Mouse (Mus musculus): ENCODE results near the gene Rbm14. TPM values are rescaled to one million over a fixed set of nuclear protein-coding genes. Genes with fewer than 3 reads are reported as not detected.
A peak's percentile ranks its signal among the peaks of the same experiment; 100 is the strongest.
"Not testable (repeated sequence)": the region's sequence is repeated elsewhere in the genome, so short reads cannot be mapped to it uniquely, and the experiment has no call there.

The Rbm14 gene
- polyA plus RNA-seq, 1 experiment from 2014 or later: 81.4 TPM

DNA sequence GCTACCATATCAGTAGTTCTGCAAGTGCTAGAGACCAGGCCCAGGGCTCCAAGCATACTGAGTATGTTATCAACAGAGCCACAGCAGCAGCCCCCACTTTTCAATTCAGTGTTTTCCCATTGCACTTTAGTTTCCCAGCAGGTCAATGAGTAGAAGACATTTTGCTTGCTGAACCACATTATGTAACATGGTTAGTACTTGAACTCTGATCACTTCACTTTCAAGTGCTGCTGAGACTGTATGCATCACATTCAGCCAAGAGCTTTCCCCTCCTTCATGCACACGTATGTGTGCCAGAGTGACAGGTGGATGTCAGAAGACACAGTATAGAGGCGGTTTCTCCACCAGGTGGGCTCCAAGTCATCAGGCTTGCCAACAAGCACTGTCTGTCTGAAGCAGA lies 28.5 kb downstream of the Rbm14 start:
- no peak overlapping the region for H3K27ac ChIP-seq (replicated peaks)
- ATAC-seq (replicated peaks): no peak
- no peaks in the 10 kb centered on the region for H3K27me3 ChIP-seq
- no peak overlapping the region for H3K9ac ChIP-seq (replicated peaks)
- no peak overlapping the region for H3K4me3 ChIP-seq
- peaks cover 26% of the 10 kb centered on the region for H3K4me1 ChIP-seq
- WGBS: 86% methylated on average over 2 of the region's 2 CpGs
- H3K4me2 ChIP-seq (replicated peaks): no peak overlapping the region
- peaks cover 71% of the 10 kb centered on the region for H3K36me3 ChIP-seq
- no peaks in the 10 kb centered on the region for H3K9me3 ChIP-seq

DNA sequence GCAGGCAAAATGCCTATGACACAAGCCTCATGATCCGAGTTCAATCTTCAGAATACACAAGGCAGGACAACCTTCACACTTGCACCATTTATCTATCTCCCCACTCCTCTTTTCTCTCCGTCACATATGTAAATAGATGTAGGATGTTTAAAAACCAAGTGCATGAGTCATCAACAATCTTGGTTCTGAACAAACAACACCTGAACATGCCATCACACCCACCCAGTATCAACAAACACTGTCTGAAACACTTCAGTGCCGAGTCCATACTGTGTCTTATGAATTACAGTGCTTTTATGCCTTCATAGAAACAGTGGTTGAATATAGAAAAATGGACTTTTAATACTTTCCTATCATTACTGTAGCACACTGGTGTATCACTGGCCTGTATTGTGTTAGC lies 38.6 kb downstream of the Rbm14 start:
- 83% methylated on average over 3 of the region's 3 CpGs for WGBS
- H3K4me3 ChIP-seq: no peak overlapping the region

DNA sequence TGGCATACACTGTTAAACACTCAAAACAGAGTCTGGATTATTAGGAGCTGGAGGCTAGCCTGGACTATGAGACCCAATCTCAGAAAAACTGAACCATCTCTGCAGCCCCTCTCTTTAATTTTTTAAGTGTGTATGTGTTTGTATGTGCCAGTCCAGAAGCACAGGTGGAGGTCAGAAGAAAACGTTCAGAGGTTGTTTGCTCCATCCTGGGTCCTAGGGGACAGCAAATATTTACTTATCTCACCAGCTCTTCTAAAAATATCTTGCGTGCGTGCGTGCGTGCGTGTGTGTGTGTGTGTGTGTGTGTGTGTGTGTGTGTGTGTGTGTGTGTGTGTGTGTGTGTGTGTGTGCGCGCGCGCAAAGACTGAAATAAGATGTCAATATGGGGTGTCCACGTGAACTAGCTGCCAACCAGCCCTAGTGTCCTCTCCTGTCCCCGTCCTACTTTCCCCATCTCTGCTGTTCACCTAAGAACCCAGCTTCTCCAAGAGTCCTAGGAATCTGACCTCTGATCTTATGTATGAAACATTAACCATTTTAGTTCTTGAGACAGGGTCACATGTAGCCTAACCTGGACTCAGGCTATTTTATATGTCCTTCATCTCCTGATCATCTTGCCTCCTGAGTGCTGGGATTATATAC lies 43.8 kb downstream of the Rbm14 start:
- Histone ChIP-seq H3K27ac (replicated peaks) (no peak overlapping the region), H3K9me3 (no peaks in the 10 kb centered on the region), H3K4me1 (peaks cover 27% of the 10 kb centered on the region), H3K9ac (replicated peaks) (no peak overlapping the region), H3K27me3 (no peaks in the 10 kb centered on the region), H3K4me3 (no peak overlapping the region), H3K4me2 (replicated peaks) (no peak overlapping the region), H3K36me3 (peaks cover 65% of the 10 kb centered on the region)
- WGBS: 95% methylated on average over 9 of the region's 12 CpGs
- no peak for ATAC-seq (replicated peaks)

More for the DNA sequence above, 38.6 kb downstream of the Rbm14 start:
- H3K9me3 ChIP-seq: no peaks in the 10 kb centered on the region
- H3K4me2 ChIP-seq (replicated peaks): no peak overlapping the region
- no peak overlapping the region for H3K27ac ChIP-seq (replicated peaks)
- H3K36me3 ChIP-seq: peaks cover 64% of the 10 kb centered on the region
- H3K9ac ChIP-seq (replicated peaks): no peak overlapping the region
- H3K4me1 ChIP-seq: no peaks in the 10 kb centered on the region; the same call in 1 of the 2 replicates
- no peaks in the 10 kb centered on the region for H3K27me3 ChIP-seq
- no peak for ATAC-seq (replicated peaks)

DNA sequence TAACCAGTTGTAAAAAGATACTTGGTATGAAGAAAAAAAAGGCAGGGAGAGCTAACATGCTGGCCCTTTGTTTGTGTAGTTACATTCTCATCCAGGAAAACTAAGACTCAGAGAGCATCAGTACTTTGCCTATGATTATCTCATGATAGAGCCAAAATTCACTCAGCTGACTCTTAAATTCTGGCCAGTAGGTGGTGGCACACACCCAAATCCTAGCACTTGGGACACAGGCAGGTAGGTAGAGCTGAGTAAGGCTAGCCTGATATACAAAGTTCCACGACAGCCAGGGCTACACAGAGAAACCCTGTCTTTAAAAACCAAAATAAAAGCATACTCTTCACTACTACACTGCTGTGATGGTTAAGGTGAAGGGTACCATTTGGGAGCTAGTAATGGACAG lies 48.6 kb downstream of the Rbm14 start:
- Histone ChIP-seq H3K4me2 (replicated peaks) (no peak overlapping the region), H3K27me3 (no peaks in the 10 kb centered on the region), H3K4me3 (no peak overlapping the region), H3K27ac (replicated peaks) (no peak overlapping the region), H3K9me3 (no peaks in the 10 kb centered on the region), H3K36me3 (peaks cover 68% of the 10 kb centered on the region), H3K4me1 (peaks cover 74% of the 10 kb centered on the region), H3K9ac (replicated peaks) (no peak overlapping the region; the same call in 1 of the 2 replicates)
- WGBS: 49% methylated on average over 1 of the region's 1 CpGs
- ATAC-seq (replicated peaks): no peak

DNA sequence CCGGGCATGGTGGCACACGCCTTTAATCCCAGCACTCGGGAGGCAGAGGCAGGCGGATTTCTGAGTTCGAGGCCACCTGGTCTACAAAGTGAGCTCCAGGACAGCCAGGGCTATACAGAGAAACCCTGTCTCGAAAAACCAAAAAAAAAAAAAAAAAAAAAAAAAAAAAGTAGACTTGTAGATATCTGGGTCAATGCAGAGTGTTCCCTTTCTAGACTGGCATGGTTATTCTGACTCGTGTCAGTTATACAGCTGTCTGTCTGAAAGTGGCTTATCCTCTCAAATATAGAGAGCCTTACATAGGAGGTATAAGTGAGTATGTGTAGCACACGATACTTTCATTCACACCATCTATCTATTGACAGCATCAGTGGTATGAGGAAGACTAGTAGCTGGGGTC lies 50.9 kb downstream of the Rbm14 start:
- H3K9me3 ChIP-seq; H3K9ac ChIP-seq (replicated peaks); H3K4me3 ChIP-seq; H3K27me3 ChIP-seq; ATAC-seq (replicated peaks); H3K27ac ChIP-seq (replicated peaks): not testable (repeated sequence)
- Histone ChIP-seq H3K36me3 (peaks cover 58% of the 10 kb centered on the region), H3K4me2 (replicated peaks) (0 out of 2 replicates have a peak overlapping the region, but pooled peaks have one; percentile 0), H3K4me1 (peaks cover 78% of the 10 kb centered on the region)
- 91% methylated on average over 8 of the region's 8 CpGs for WGBS

DNA sequence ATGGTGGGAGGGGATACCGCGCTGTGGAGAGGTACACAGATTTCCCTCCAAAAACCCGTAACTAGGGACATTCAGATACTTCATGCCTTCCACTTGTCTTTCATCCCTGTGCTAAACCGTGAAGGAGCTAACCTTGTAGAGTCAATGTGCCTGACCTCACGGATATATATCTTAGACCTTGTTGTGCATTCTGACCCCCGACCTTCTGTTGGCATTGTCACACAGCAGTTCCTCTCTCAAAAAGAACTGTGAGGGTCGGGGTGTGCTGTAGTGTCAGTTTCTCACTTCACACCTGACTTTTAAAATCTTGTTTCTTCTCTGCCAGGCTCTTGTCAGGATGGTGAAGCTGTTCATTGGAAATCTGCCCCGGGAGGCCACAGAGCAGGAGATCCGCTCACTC lies 54.5 kb downstream of the Rbm14 start:
- H3K4me2 ChIP-seq (replicated peaks): peak overlapping the region; percentile 67
- peak overlapping the region; percentile 87 for H3K9ac ChIP-seq (replicated peaks)
- WGBS: 2% methylated on average over 9 of the region's 9 CpGs
- H3K36me3 ChIP-seq: peaks cover 35% of the 10 kb centered on the region
- ATAC-seq (replicated peaks): no peak
- H3K4me3 ChIP-seq: peak overlapping the region; percentile 78
- H3K9me3 ChIP-seq: no peaks in the 10 kb centered on the region
- no peaks in the 10 kb centered on the region for H3K27me3 ChIP-seq
- peak overlapping the region; percentile 99 for H3K27ac ChIP-seq (replicated peaks)
- peaks cover 49% of the 10 kb centered on the region for H3K4me1 ChIP-seq

DNA sequence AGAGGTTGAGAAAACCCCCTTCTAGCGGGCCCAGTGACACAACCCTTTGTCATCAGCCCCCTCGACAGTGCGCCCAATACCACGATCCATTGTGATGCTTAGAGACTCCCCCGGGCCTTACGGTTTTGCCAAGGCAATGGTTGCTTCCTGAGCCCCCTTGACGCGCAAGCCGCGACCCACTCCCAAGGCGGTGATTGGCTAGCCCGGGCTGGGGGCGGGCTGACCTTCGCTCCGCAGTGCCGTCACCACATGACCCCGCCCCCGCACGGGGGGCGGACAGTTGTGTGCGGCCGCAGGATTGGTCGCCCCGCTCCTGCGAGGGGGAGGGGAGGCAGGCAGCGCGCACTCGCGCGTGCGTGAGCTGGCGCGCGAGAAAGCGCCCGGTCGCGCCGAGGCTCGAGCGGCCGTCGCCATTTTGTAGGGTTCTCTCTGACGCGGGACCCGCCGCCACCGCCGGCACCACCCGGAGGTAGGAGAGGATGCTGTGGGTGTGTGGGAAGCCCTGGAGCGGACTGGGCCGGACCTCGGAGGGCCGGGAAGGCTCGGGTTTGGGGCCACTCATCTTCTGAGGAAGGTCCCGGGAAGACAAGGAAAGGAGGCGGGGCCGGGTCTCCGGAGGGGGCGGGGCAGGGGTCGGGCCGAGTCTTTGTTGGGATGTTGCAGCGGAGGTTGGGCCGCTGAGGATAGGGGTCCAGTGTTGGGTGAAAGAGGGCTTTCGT lies 55.1 kb downstream of the Rbm14 start, which contains the start of gene Rbm4b:
Gene Rbm4b (plus strand): TSS at position 305 of the 719 bp plus-strand sequence.
- peak within 1 kb of the TSS; percentile 78 for H3K4me3 ChIP-seq
- under 1% methylated on average over 65 of the region's 65 CpGs for WGBS
- peak within 1 kb of the TSS; percentile 99 for H3K27ac ChIP-seq (replicated peaks)
- ATAC-seq (replicated peaks): peak; percentile 96
- H3K4me1 ChIP-seq: peaks cover 43% of the 10 kb centered on the region
- peak within 1 kb of the TSS; percentile 90 for H3K4me2 ChIP-seq (replicated peaks)
- peaks cover 35% of the 10 kb centered on the region for H3K36me3 ChIP-seq
- no peaks in the 10 kb centered on the region for H3K27me3 ChIP-seq
- H3K9ac ChIP-seq (replicated peaks): peak within 1 kb of the TSS; percentile 87
- no peaks in the 10 kb centered on the region for H3K9me3 ChIP-seq

DNA sequence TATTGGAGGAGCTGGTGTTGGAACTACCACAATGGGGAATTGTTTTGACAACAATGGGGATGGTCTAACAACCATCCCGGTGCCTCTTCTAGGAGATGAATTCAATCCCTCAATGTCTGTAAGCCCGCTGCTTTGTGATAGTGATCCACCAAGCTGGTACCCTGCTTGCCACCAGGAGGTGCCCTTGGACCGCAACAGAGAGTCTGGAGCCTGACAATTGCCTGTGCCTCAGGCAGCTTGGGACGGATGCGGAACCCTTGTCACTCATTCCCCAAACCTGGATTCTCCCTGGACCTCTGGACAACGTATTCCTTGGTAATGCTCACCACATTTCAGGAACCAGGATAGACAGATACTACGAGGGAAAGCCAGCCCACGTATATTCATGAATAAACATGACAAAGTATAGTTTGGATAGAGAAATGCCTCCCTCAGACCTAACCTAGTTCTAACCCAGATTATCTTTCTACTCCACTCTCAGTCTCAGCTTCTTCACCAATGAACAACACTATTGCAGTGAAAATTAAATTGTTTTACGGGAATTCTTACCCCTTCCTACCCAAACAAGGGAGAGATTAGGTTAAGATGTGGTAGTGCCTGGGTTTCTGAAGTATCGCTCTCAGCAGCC lies 55.8 kb downstream of the Rbm14 start:
- peak overlapping the region; percentile 78 for H3K4me3 ChIP-seq
- peaks cover 37% of the 10 kb centered on the region for H3K36me3 ChIP-seq
- H3K9me3 ChIP-seq: no peaks in the 10 kb centered on the region
- H3K27me3 ChIP-seq: no peaks in the 10 kb centered on the region
- peak overlapping the region; percentile 99 for H3K27ac ChIP-seq (replicated peaks)
- H3K4me2 ChIP-seq (replicated peaks): peak overlapping the region; percentile 67
- H3K4me1 ChIP-seq: peaks cover 36% of the 10 kb centered on the region
- WGBS: 0% methylated on average over 10 of the region's 10 CpGs
- H3K9ac ChIP-seq (replicated peaks): peak overlapping the region; percentile 87
- ATAC-seq (replicated peaks): peak; percentile 80

Other genes starting within 250 kb of the Rbm14 start
- gene Lrfn4, start 196.0 kb downstream of the Rbm14 start, polyA plus RNA-seq (2015; fragmentation: Nextera tagmentation; extraction: Ambion mirVana): 10.9 and 11.7 TPM in 2 replicates
- gene Rce1, start 186.0 kb downstream of the Rbm14 start, polyA plus RNA-seq (2015; fragmentation: Nextera tagmentation; extraction: Ambion mirVana): 53.8 and 56.5 TPM in 2 replicates
- gene Gm960, start 113.0 kb downstream of the Rbm14 start, polyA plus RNA-seq (2015; fragmentation: Nextera tagmentation; extraction: Ambion mirVana): 6.6 and 8.8 TPM in 2 replicates
- gene Sptbn2, start 100.5 kb downstream of the Rbm14 start, polyA plus RNA-seq (2015; fragmentation: Nextera tagmentation; extraction: Ambion mirVana): 30.2 and 31.9 TPM in 2 replicates
- 184 and 193 TPM in 2 replicates for gene Rbm4b, start 55.1 kb downstream of the Rbm14 start, polyA plus RNA-seq (2015; fragmentation: Nextera tagmentation; extraction: Ambion mirVana)
- gene Rbm4, start 17.7 kb downstream of the Rbm14 start, polyA plus RNA-seq (2015; fragmentation: Nextera tagmentation; extraction: Ambion mirVana): 93.0 and 114 TPM in 2 replicates
- gene Gm21992, start within 50 bp of the Rbm14 start, polyA plus RNA-seq (2015; fragmentation: Nextera tagmentation; extraction: Ambion mirVana): 31.3 and 43.7 TPM in 2 replicates
- gene Ccs, start 27.7 kb upstream of the Rbm14 start, polyA plus RNA-seq (2015; fragmentation: Nextera tagmentation; extraction: Ambion mirVana): 36.9 and 39.6 TPM in 2 replicates
- gene Ccdc87, start 27.7 kb upstream of the Rbm14 start, polyA plus RNA-seq (2015; fragmentation: Nextera tagmentation; extraction: Ambion mirVana): 0.41 and 0.74 TPM in 2 replicates
- gene Ctsf, start 43.5 kb upstream of the Rbm14 start, polyA plus RNA-seq (2015; fragmentation: Nextera tagmentation; extraction: Ambion mirVana): 56.8 and 61.7 TPM in 2 replicates
- gene Actn3, start 66.3 kb upstream of the Rbm14 start, polyA plus RNA-seq (2015; fragmentation: Nextera tagmentation; extraction: Ambion mirVana): 0.73 and 0.84 TPM in 2 replicates
- gene Zdhhc24, start 67.0 kb upstream of the Rbm14 start, polyA plus RNA-seq (2015; fragmentation: Nextera tagmentation; extraction: Ambion mirVana): 21.3 and 22.7 TPM in 2 replicates
- 9.7 and 10.6 TPM in 2 replicates for gene Bbs1, start 95.0 kb upstream of the Rbm14 start, polyA plus RNA-seq (2015; fragmentation: Nextera tagmentation; extraction: Ambion mirVana)
- gene Dpp3, start 116.7 kb upstream of the Rbm14 start, polyA plus RNA-seq (2015; fragmentation: Nextera tagmentation; extraction: Ambion mirVana): 101 and 103 TPM in 2 replicates
- 11.1 and 11.6 TPM in 2 replicates for gene Peli3, start 131.5 kb upstream of the Rbm14 start, polyA plus RNA-seq (2015; fragmentation: Nextera tagmentation; extraction: Ambion mirVana)
- gene Mrpl11, start 150.5 kb upstream of the Rbm14 start, polyA plus RNA-seq (2015; fragmentation: Nextera tagmentation; extraction: Ambion mirVana): 118 and 119 TPM in 2 replicates
- 0.14 and 0.23 TPM in 2 replicates for gene Npas4, start 178.7 kb upstream of the Rbm14 start, polyA plus RNA-seq (2015; fragmentation: Nextera tagmentation; extraction: Ambion mirVana)
- 10.1 and 10.4 TPM in 2 replicates for gene Slc29a2, start 212.2 kb upstream of the Rbm14 start, polyA plus RNA-seq (2015; fragmentation: Nextera tagmentation; extraction: Ambion mirVana)
- 51.3 and 54.4 TPM in 2 replicates for gene B4gat1, start 227.2 kb upstream of the Rbm14 start, polyA plus RNA-seq (2015; fragmentation: Nextera tagmentation; extraction: Ambion mirVana)
- 3.3 and 4.0 TPM in 2 replicates for gene AC124502.3, start 227.3 kb upstream of the Rbm14 start, polyA plus RNA-seq (2015; fragmentation: Nextera tagmentation; extraction: Ambion mirVana)
- 52.8 and 55.5 TPM in 2 replicates for gene Brms1, start 229.7 kb upstream of the Rbm14 start, polyA plus RNA-seq (2015; fragmentation: Nextera tagmentation; extraction: Ambion mirVana)
- 0.97 and 2.0 TPM in 2 replicates for gene Rin1, start 238.8 kb upstream of the Rbm14 start, polyA plus RNA-seq (2015; fragmentation: Nextera tagmentation; extraction: Ambion mirVana)